Mouse (Mus musculus): ENCODE results near the gene Mad2l1bp. TPM values are rescaled to one million over a fixed set of nuclear protein-coding genes. Genes with fewer than 3 reads are reported as not detected.

The Mad2l1bp gene
- polyA plus RNA-seq, 1 experiment from 2014 or later: 29.3 TPM

DNA sequence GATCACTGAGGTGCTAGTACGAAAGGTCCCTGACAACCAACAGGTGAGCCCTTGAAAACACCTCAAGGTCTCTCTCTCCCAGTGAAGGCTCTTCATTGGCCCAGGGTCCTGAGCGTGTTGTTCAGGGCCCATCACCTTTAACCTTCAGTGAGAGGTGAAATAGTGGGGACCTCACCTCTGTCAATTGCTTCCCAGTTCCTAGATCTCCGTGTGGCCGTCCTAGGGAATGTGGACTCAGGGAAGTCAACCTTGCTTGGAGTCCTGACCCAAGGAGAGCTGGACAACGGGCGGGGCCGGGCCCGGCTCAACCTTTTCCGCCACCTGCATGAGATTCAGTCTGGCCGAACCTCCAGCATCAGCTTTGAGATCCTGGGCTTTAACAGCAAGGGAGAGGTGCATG, 11.4 kb upstream of the Mad2l1bp start:
- Histone ChIP-seq H3K27ac (replicated peaks) (no peak overlapping the region), H3K27me3 (no peaks in the 10 kb centered on the region), H3K9me3 (no peaks in the 10 kb centered on the region), H3K4me2 (replicated peaks) (no peak overlapping the region), H3K4me3 (no peak overlapping the region), H3K4me1 (peaks cover 21% of the 10 kb centered on the region), H3K9ac (replicated peaks) (no peak overlapping the region), H3K36me3 (peaks cover 60% of the 10 kb centered on the region)
- 96% methylated on average over 10 of the region's 10 CpGs for WGBS
- ATAC-seq (ENCODE audit: low FRiP score, low read depth): no peak

DNA sequence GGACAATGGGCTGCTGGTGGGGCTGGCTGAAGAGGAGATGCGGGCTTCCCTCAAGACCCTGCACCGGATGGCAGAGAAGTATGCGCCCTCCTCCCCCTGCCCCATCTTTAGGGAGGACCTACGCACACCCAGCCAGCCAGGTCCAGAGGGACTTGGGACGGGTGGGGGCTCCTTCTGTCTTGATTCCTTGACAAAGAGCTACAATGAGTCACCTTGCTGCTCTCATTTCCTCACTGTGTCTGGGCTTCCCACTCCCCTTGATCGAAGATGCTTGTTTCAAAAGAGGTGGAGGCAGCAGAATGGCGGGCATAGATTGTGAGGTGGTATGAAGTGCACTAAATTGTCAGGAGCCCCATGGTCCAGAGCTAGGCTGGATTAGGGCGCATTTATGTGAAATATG, 10.9 kb upstream of the Mad2l1bp start:
- no peak overlapping the region for H3K4me3 ChIP-seq
- H3K36me3 ChIP-seq: peaks cover 55% of the 10 kb centered on the region
- no peak for ATAC-seq (ENCODE audit: low FRiP score, low read depth)
- H3K4me2 ChIP-seq (replicated peaks): no peak overlapping the region
- WGBS: 94% methylated on average over 8 of the region's 8 CpGs
- no peaks in the 10 kb centered on the region for H3K9me3 ChIP-seq
- H3K4me1 ChIP-seq: peaks cover 25% of the 10 kb centered on the region
- no peaks in the 10 kb centered on the region for H3K27me3 ChIP-seq
- H3K9ac ChIP-seq (replicated peaks): no peak overlapping the region
- no peak overlapping the region for H3K27ac ChIP-seq (replicated peaks)

DNA sequence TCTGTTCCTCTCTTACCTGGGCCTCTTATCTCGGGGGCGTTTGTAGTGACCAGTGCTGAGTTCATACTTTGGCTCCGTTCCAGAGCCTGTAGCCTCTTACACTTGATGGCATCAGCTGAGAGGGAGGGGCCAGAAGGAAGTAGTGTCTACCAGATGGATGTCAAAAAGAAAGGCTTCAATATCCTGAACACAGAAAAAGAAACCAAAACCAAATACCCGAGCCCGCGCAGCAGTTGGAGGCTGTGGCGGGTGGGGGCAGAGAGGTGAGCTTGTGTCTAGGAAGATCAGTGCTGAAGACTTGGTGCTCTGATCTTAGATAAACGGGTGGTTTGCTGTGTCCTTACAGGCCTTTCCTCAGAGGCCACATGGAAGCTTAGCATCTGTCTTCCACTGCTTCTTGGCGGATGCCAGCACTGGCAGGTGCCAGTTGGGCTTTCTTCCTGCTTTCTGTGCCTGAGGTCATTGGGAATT, 9.6 kb upstream of the Mad2l1bp start:
- no peaks in the 10 kb centered on the region for H3K9me3 ChIP-seq
- ATAC-seq (ENCODE audit: low FRiP score, low read depth): no peak
- H3K4me3 ChIP-seq: no peak overlapping the region
- WGBS: 92% methylated on average over 9 of the region's 9 CpGs
- H3K4me2 ChIP-seq (replicated peaks): 0 out of 2 replicates have a peak overlapping the region, but pooled peaks have one; percentile 9
- H3K27ac ChIP-seq (replicated peaks): no peak overlapping the region
- H3K27me3 ChIP-seq: no peaks in the 10 kb centered on the region
- H3K4me1 ChIP-seq: peaks cover 25% of the 10 kb centered on the region
- no peak overlapping the region for H3K9ac ChIP-seq (replicated peaks)
- H3K36me3 ChIP-seq: peaks cover 43% of the 10 kb centered on the region

DNA sequence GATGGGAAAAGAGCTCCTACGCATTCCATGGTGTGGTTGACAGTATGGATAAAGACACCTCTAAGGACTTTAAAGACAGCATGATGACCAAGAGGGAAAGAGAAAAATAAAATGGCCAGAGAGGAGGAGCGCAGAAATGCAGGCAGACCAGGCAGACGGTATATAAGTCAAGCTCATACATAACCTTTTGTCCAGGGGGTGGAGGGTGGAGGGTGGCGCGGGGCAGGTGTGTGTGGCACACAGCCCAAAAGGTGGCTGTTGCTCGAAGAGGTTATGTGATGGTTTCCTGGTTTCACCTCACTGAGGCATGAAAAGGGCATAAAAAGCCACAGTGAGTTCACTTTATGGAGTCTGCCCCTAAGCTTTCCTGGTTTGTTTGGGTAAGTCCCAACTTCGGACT, 9.2 kb upstream of the Mad2l1bp start:
- Histone ChIP-seq H3K4me1 (peaks cover 25% of the 10 kb centered on the region), H3K9ac (replicated peaks) (no peak overlapping the region), H3K4me2 (replicated peaks) (peak overlapping the region; percentile 63; the same call in 1 of the 2 replicates), H3K4me3 (no peak overlapping the region), H3K27ac (replicated peaks) (no peak overlapping the region), H3K9me3 (no peaks in the 10 kb centered on the region), H3K36me3 (peaks cover 39% of the 10 kb centered on the region), H3K27me3 (no peaks in the 10 kb centered on the region)
- 95% methylated on average over 7 of the region's 7 CpGs for WGBS
- no peak for ATAC-seq (ENCODE audit: low FRiP score, low read depth)

DNA sequence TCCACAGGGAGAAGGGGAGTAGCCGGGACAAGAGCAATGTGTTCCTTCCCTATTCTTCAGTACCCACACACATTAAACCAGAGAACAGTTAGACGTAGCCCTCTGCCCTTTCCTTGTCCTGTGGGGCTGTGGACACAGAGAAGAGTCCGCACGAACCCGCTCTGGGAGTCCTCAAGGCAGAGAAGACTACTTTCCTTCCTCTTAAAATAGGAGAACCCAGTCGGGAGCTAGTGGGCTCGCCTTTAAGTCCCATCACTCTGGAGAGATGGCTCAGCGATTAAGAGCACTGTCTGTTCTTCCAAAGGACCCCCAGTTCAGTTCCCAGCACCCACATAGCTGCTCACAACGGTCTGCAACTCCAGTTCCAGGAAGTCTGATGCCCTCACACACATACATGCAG, 8.4 kb upstream of the Mad2l1bp start:
- no peak for ATAC-seq (ENCODE audit: low FRiP score, low read depth)
- peak overlapping the region; percentile 73 for H3K9ac ChIP-seq (replicated peaks)
- H3K4me1 ChIP-seq: peaks cover 25% of the 10 kb centered on the region
- H3K27ac ChIP-seq (replicated peaks): peak overlapping the region; percentile 68; the same call in 1 of the 2 replicates
- H3K27me3 ChIP-seq: no peaks in the 10 kb centered on the region
- peaks cover 30% of the 10 kb centered on the region for H3K36me3 ChIP-seq
- H3K9me3 ChIP-seq: no peaks in the 10 kb centered on the region
- peak overlapping the region; percentile 83 for H3K4me3 ChIP-seq
- WGBS: 54% methylated on average over 9 of the region's 9 CpGs
- H3K4me2 ChIP-seq (replicated peaks): peak overlapping the region; percentile 63

DNA sequence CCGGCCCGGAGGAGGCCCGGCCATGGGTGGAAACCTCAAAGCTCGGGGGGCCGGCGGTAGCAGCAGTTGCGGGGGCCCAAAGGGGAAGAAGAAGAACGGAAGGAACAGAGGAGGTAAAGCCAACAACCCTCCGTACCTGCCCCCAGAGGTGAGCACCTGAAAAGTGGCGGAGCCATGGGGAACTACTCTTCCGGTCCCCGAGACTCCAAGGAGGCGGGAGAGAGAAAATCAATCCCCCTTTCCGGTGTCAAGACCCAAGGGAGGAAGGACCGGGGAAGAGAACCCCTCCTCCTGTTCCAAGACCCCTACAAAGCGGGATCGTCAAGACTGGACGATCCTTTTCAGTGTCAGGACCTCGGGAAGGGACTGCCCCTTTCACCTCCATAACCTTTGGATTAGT, 7.8 kb upstream of the Mad2l1bp start:
- ATAC-seq (ENCODE audit: low FRiP score, low read depth): peak; percentile 42
- H3K4me2 ChIP-seq (replicated peaks): peak overlapping the region; percentile 63
- peak overlapping the region; percentile 68 for H3K27ac ChIP-seq (replicated peaks)
- no peaks in the 10 kb centered on the region for H3K9me3 ChIP-seq
- peak overlapping the region; percentile 73 for H3K9ac ChIP-seq (replicated peaks)
- peak overlapping the region; percentile 83 for H3K4me3 ChIP-seq
- H3K27me3 ChIP-seq: no peaks in the 10 kb centered on the region
- H3K36me3 ChIP-seq: peaks cover 25% of the 10 kb centered on the region
- peaks cover 25% of the 10 kb centered on the region for H3K4me1 ChIP-seq
- WGBS: under 1% methylated on average over 19 of the region's 19 CpGs

DNA sequence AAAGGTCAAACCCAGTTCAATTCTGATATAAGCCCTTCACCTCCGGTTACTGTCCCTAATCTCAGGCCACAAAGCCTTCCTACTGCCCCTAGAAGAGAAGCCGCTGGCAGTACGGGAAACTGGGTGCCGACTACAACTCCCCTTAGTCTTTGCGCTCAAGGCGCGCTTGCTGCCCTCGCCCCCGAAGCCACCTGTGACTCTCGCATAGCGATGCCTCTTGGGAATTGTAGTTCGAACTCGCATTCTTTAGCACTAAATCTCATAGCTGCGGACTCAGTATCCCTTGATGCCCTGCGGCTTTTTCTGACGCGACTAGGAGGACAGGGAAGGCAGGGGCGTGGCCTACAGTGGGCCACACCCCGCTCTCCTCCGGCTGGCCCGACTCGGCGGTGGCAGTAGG, 7.3 kb upstream of the Mad2l1bp start, which contains the start of gene Gtpbp2:
Gtpbp2 (plus strand) TSS at position 347 of the 400 bp plus-strand sequence.
- H3K27me3 ChIP-seq: no peaks in the 10 kb centered on the region
- peak within 1 kb of the TSS; percentile 83 for H3K4me3 ChIP-seq
- no peaks in the 10 kb centered on the region for H3K9me3 ChIP-seq
- peak within 1 kb of the TSS; percentile 73 for H3K9ac ChIP-seq (replicated peaks)
- peaks cover 25% of the 10 kb centered on the region for H3K4me1 ChIP-seq
- peaks cover 20% of the 10 kb centered on the region for H3K36me3 ChIP-seq
- H3K4me2 ChIP-seq (replicated peaks): peak within 1 kb of the TSS; percentile 78
- WGBS: under 1% methylated on average over 23 of the region's 23 CpGs
- peak; percentile 93 for ATAC-seq (ENCODE audit: low FRiP score, low read depth)
- peak within 1 kb of the TSS; percentile 79 for H3K27ac ChIP-seq (replicated peaks)

DNA sequence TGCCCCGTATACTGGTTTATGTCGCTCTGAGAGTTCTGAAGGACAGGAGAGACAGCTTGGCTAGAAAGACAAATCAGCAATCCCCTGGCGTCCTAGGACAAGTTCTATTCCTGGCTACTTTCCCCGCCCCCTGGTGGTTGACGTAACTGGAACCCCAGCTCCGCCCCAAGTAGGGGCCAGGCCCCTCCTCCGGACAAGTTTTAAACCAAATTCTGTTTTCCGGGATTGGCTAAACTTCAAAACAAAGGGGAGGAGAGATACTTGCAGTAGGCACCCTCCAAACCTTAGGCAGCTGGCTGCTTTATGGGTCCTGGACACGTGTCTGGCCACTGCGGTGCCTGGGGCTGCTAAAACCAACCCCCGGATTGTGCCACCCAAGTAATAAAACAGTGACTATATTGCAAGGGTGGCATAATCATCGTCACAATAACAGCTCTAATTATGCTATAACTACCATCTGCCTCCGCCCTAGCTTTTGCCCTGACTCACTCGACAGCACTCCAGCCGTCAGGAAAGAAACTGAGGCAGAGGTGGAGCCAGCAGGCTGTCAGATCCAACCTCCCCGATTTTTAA, 6.8 kb upstream of the Mad2l1bp start:
- under 1% methylated on average over 16 of the region's 16 CpGs for WGBS
- ATAC-seq (ENCODE audit: low FRiP score, low read depth): peak; percentile 69

DNA sequence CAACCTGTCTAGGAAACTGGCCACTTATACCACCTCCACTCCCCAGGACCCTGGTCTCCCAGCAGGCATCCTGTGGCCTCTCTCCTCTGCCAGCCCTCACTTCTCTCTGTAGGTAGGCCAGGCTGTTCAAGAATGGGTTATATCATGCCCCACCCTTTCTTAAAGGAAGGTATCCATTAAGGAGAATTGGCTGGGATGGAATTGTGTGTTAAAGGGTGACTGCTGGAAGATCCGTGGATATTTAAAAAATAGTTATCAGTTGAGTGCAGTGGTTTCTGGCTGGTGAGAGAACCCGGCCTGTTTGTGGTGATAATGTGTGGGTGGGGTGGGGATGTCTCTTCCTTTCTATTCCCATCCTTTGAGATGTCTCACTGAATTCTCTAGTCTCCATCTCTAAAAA, 5.9 kb upstream of the Mad2l1bp start:
- Histone ChIP-seq H3K4me3 (no peak overlapping the region), H3K4me1 (peaks cover 25% of the 10 kb centered on the region), H3K4me2 (replicated peaks) (no peak overlapping the region), H3K27ac (replicated peaks) (no peak overlapping the region), H3K9ac (replicated peaks) (no peak overlapping the region), H3K9me3 (no peaks in the 10 kb centered on the region), H3K36me3 (peaks cover 6% of the 10 kb centered on the region; the same call in 1 of the 2 replicates), H3K27me3 (no peaks in the 10 kb centered on the region)
- ATAC-seq (ENCODE audit: low FRiP score, low read depth): no peak
- WGBS: 71% methylated on average over 2 of the region's 2 CpGs

More for the DNA sequence above, 6.8 kb upstream of the Mad2l1bp start:
- Histone ChIP-seq H3K4me2 (replicated peaks) (peak overlapping the region; percentile 78), H3K36me3 (peaks cover 15% of the 10 kb centered on the region), H3K27me3 (no peaks in the 10 kb centered on the region), H3K4me3 (peak overlapping the region; percentile 83), H3K4me1 (peaks cover 25% of the 10 kb centered on the region), H3K9me3 (no peaks in the 10 kb centered on the region), H3K9ac (replicated peaks) (peak overlapping the region; percentile 55), H3K27ac (replicated peaks) (peak overlapping the region; percentile 79)

DNA sequence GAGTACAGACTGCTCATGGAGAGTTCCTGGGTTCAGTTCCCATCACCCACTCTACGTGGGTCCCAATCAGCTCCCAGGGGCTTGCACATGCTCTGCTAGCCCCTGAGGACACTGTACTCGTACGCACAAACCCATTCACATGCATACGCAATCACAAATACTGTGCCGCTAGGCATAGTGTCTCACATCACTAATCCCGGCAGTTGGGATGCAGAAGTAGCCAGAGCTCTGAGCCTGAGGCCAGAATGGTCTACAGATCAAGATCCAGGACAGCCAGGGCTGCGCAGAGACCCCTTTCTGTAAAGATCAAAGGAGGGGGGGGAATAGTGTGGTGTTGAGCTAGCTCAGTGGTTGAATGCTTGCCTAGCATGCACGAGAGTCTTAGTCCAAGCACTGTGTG, 3.8 kb upstream of the Mad2l1bp start:
- Histone ChIP-seq H3K36me3 (no peaks in the 10 kb centered on the region), H3K27me3 (no peaks in the 10 kb centered on the region), H3K4me2 (replicated peaks) (no peak overlapping the region), H3K9me3 (no peaks in the 10 kb centered on the region), H3K27ac (replicated peaks) (no peak overlapping the region), H3K4me1 (peaks cover 22% of the 10 kb centered on the region), H3K9ac (replicated peaks) (no peak overlapping the region), H3K4me3 (no peak overlapping the region)
- ATAC-seq (ENCODE audit: low FRiP score, low read depth): no peak
- WGBS: 87% methylated on average over 8 of the region's 8 CpGs

DNA sequence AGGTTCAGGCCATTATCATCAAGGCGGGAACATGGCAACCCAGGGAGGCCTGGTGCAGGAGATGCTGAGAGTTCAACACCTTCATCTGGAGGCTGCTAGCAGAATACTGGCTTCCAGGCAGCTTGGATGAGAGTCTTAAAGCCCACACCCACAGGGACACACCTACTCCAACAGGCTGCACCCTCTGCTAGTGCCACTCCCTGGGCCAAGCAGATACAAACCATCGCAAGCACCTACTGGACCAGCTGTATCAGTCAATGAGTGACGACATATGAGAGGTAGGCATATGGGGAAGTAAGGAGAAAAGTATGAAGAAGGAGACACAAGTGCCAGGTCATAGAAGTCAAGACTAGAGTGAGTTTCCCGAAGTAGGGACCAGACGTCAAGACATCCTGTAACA, 3.3 kb upstream of the Mad2l1bp start:
- Histone ChIP-seq H3K36me3 (no peaks in the 10 kb centered on the region), H3K27me3 (no peaks in the 10 kb centered on the region), H3K4me3 (no peak overlapping the region), H3K9me3 (no peaks in the 10 kb centered on the region), H3K27ac (replicated peaks) (no peak overlapping the region), H3K9ac (replicated peaks) (no peak overlapping the region), H3K4me1 (peaks cover 17% of the 10 kb centered on the region), H3K4me2 (replicated peaks) (no peak overlapping the region)
- no peak for ATAC-seq (ENCODE audit: low FRiP score, low read depth)
- 88% methylated on average over 5 of the region's 5 CpGs for WGBS

DNA sequence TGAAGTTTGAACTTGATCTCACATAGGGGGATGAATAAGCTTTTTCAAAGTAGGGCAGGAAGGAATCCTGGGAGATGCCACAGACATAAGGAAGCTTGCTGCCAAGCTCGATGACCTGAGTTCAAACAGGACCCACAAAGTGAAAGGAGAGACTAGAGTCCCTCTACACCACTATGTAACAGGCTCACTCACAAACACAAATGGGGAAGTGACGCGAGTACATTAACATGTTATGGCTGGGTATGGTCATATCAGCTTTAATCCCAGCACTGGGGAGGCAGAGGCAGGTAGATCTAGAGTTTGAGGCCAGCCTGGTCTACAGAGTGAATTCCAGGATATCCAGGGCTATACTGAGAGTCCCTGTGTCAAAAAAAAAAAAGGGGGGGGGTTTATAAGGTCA, 983 bp upstream of the Mad2l1bp start:
- H3K36me3 ChIP-seq: peaks cover 4% of the 10 kb centered on the region
- no peaks in the 10 kb centered on the region for H3K27me3 ChIP-seq
- no peak overlapping the region for H3K4me3 ChIP-seq
- H3K4me1 ChIP-seq: peaks cover 14% of the 10 kb centered on the region
- WGBS: 93% methylated on average over 3 of the region's 3 CpGs
- H3K9ac ChIP-seq (replicated peaks): no peak overlapping the region
- no peak overlapping the region for H3K4me2 ChIP-seq (replicated peaks)
- ATAC-seq (ENCODE audit: low FRiP score, low read depth): no peak
- no peak overlapping the region for H3K27ac ChIP-seq (replicated peaks)
- no peaks in the 10 kb centered on the region for H3K9me3 ChIP-seq

All from midbrain, embryonic 12.5 days (tissue).